Mouse (Mus musculus): ENCODE data around the gene Ptpn21.

The Ptpn21 gene

DNA sequence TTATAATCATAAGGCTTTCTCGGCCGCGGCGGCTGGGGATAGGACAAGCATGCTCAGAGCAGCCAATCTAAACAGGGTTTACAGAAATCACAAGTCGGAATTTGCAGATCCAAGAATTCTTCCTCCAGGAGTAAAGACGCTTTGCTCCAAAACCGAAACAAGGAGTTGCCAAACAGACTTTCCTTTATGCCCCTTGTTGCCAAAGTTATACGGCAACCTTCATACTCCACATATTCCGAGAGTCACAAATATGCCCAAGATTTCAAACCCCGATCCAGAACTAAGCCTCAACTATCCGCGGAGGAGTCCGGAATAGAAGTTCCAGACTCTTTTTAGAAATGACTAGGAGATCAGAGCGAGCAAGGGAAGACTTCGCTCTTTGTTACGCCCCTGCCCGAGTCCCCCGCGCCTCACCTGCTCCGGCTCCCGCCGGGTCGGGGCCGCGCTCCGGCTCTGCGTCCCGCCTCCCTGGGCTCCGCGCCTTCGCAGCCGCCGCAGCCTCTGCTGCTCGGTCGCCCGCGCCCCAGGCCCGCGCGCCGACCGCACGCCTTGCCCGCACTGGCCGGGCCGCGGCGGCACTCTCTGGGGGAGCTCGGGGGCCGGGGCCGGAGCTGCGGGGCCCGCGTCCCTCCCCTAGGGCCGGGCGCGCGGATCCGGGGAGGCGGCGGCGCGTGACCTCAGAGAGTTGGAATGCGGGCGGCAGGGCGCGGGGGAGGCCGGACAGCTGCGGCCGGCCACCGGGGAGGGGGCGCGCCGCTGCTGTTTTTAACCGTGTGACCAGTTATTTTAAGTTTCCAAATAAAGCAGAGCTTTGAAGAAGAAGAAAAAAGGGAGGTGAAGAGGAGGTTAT, at the start of gene Ptpn21:
Gene Ptpn21 (minus strand): TSS at position 455 of the 850 bp plus-strand sequence.
- no peak for DNase-seq (ENCODE audit: low spot score)

DNA sequence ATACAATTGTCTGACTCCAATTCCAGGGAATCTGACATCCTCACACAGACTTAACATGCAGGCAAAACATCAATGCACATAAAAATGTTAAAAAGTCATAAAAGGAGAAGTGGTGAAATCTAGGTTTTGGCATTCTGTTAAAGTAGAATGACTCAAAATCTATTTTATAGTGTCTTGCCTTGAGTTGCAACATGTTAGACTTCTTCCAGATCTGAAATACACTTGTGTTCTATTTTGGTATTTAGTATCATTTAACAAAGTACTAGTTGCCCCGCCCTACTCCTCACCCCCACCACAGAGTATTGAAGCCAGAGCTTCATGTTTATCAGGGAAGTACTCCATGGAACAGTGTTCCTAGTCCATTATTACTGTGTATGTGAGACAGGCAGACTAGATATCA, 47.0 kb upstream of the Ptpn21 start:
- no peak for DNase-seq (ENCODE audit: low spot score)

DNA sequence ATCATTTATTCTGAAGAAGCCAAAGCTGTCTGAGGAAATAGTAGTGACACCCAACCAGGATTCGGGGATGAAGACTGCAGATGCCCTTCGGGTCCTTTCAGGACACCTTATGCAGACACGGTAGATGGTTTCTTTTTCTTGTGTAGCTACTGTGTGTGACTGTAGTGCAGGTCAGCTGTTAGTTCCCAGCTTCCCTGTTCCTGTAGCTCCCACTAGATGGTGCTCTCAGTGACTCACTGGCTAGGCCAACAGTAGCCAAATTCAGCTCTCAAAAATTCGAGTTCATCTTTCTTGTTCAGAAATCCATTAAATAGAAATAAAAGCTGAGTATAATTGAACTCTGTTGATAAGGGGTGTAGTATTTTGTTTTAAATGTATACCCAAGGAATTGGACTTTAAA, 41.9 kb upstream of the Ptpn21 start:
- peak; percentile 40 for DNase-seq (ENCODE audit: low spot score)

DNA sequence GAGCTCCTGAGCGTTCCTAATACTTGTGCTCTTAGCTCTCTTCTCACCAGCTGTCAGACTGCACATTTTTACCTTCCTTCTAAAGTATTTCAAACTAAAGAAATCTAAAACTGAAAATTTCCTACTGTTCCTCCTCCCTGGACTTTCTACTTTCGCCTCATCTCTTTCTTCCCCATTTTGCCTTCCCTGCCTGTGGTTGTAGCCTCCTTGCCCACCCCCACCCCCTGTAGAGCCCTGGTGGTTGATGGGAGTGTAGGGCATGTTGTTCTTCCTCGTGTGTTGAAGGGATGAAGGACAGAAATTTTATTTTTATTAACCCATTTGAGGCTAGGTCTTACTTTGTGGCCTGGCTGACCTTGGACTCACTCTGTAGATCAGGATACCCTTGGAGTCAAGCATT, 40.3 kb upstream of the Ptpn21 start:
- no peak for DNase-seq (ENCODE audit: low spot score)

DNA sequence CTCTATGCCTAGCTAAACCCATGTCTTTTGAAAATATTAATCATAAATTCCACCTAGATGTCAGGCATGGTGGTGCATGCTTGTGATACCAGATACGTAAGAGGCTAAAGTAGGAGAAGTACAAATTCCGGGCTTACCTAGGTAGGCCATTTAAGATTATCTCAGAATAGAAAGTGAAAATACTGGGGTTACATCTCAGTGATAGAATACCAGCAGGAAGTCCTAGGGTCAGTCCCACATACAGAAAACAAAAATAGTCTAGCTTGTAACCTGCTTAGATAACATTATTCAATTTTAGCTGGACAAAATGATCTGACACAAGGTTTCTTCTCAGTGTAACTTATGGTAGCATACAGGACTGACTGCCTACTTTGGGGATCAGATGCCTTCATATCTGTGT, 29.0 kb upstream of the Ptpn21 start:
- no peak for DNase-seq (ENCODE audit: low spot score)

DNA sequence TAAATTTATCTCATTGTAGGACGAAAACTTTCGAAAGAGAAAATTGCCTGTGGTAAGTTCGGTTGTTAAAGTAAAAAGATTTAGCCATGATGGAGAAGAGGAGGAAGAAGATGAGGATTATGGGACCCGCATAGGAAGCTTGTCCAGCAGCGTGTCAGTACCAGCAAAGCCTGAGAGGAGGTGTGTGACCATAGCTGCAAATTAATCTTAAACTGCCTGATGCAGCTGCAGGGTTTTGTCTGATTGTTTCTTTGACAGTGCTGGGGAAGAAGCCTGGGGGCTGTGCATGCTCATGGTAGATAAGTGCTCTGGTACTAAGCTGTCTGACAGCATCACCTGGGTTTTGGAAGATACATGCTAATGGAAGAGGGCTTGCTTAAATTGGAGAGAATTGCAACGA, 22.5 kb upstream of the Ptpn21 start:
- DNase-seq (ENCODE audit: low spot score): no peak

DNA sequence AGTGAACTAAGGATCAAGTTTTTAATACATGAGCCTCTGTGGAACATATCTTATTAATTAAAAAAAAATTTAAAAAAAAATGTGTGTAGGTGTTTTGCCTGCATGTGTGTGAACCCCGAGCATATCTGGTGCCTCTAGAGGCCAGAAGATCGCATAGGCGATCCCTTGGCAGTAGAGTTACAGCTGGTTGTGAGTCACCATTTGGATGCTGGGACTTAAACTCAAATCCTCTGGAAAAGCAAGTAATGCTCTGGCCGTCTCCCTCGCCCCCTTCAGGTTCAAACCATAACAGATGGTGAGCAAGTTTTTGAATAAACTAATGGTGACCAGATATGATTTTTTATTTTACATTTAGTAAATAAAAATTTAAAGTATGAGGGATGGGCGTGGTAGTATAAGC, 20.4 kb upstream of the Ptpn21 start:
- no peak for DNase-seq (ENCODE audit: low spot score)

DNA sequence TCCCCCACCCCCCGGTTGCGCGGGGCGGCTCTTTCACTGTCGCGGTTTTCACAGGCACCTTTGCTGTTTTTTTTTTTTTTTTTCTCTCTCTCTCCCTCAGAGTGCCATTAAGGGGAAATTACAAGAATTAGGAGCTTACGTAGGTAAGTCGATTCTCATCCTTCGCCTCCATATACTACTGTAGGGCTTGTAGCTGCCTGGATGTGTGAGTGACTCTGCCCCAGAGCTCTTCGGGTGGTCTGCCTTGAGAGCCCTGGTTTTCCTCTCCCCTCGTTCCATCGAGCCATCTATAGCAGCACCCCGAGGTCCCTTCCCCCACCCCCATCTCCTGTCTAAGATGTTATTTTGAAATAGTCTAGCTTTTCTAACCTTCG, 10.2 kb upstream of the Ptpn21 start:
- no peak for DNase-seq (ENCODE audit: low spot score)

DNA sequence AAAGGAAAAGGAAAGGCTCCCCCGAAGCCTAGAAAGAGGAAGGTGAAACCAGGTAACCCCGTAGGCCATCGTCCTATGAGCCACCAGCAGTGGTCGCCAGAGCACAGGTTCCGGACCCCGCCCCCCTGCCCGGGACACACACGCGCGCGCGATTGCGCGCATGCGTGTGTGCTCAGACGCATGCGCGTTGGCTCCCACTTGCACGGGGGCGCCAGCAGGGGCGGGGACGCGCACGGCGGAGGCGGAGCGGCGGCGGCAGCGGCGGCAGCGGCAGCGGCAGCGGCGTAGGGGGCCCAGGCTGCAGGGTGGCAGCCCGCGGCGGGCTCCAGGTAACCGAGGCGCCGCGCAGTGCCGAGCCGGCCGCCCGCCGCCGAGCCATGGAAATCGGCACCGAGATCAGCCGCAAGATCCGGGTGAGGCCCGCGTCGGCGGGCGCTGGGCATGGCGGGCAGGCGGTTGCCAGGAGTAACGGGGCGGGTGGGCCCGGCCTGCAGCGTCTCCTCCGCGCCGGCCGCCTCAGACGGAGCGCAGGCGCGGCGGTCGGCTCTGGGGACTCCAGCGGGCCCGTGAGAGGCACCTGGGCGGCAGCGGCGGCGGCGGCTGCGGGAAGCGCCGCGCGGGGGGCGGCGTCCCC, 9.7 kb upstream of the Ptpn21 start, which contains the start of gene Zc3h14:
Gene Zc3h14 (plus strand): TSS at position 219 of the 634 bp plus-strand sequence.
- peak; percentile 93 for DNase-seq (ENCODE audit: low spot score)

DNA sequence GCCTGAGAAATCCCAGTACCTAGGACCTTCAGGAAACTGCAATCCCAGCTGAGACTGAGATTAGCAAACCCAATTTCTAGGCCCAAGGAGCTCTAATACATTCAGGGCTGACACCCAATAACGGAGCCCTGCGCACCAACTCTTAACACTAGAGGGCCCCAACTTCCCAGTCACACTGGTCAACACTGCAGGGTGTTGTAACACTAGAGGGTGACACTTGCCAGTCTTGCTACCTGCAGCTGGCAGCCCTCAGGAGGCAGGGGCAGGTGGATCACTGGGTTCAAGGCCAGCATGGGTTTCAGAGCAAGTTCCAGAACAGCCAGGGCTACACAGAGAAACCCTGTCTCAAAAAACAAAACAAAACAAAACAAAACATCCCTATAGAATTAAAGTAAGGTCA, 8.9 kb upstream of the Ptpn21 start:
- DNase-seq (ENCODE audit: low spot score): peak; percentile 54

DNA sequence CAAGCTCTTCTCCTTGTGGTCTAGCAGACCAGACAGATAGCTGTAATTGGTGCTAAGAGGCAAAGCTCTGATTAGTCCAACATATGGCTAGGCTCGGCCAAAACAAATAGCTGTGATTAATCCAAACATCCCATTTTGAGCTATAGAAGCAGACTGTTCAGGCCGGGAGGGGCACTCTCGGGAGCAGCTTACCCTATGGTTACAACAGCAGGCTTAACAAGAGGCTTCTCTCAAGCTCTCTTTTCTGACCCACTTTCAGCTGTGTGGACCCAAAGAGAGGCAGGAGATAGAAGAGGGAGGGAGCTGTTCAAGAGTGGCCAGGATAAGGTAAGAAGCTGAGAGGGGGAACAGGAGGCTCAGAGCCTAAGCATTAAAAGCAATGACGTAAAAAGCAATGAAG, 8.4 kb upstream of the Ptpn21 start:
- DNase-seq (ENCODE audit: low spot score): no peak

DNA sequence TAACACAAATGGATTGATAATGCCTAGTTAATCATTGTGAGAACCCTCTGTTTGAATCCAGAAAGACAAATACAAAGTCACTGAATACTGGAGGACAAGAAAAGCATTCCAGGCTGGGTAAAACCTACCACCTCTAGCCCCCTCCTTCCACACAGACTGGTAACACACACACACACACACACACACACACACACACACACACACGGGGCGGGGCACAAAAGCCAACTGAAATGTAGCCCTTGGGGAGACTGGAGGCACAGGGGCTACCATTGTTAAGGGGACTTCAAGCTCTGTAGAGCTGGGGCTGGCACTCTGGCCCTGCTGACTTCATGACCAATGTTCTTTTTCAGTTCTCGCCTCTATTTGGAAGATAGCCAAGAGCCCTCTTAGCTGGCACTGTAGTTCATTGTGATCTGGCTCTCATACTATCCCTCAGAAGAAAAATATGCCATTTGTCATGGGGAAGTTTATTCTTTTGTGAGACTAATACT, 3.9 kb upstream of the Ptpn21 start:
- DNase-seq (ENCODE audit: low spot score): no peak

DNA sequence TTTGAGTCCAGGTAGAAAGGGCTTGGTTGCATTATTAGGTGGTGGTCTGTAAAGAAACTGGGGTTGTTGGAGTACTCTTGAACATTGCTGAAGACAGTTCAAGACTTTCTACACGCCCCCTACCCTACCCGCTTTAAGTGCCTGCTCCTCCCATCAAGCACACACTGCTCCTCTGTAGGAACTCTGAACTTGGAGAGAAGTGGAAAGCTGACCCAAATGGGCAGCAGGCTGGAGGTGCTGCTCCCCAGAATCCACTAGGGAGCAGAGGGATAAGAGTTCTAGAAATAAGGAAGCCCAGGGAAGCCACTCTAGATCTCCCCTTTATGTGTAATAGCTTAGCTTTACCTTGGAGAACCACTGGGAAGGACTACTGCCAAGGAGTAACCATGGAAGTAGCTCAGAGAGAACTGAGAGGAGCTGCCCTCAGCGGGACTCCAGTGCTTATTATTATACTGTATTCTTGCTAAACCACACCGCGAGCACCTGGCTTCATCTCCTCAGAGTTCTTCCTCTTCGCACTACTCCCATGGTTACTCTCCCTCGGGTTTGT, 671 bp upstream of the Ptpn21 start:
- DNase-seq (ENCODE audit: low spot score): no peak

DNA sequence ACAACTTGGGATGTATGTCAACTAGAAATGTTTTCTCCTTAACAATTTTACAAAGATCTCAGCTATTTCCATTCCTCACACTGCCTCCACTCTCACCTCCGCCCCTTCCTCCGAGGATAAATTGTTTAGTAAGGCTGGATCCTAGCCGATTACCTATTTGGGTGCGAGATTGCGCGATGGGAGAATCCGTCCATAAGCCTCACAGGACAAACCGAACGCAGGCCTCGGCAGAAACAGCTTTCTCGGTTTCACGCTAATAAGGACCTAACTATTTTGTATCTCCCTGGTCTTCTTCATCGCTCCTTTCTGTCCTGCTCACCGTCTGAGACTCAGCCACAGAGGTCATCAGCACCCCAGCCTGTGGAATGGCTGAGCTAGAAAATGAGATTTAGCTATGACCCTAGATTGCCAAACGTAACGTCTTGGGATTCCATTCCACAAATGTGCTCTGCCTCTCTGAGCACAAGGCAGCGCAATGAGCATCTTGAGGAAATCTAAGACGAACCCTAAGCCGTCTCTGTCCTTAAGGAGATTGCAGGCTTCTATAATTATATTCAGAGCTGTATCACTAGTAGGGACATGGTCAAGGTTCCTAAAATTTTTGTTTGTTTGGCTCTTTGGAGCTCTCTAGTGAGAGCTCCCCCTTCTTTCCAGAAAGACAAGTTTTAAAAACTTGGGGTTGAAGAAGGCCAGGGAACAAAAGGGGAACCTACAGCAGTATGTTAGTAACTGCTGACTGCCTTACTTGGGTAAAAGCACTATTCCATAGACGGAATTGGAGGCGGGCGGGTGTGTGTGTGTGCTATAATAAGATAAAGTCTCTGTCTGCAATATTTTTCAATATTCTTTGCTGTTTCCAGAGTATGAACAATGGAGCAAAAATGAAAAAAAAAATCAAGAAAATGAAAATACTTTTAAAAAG, 2.1 kb downstream of the Ptpn21 start:
- no peak for DNase-seq (ENCODE audit: low spot score)

DNA sequence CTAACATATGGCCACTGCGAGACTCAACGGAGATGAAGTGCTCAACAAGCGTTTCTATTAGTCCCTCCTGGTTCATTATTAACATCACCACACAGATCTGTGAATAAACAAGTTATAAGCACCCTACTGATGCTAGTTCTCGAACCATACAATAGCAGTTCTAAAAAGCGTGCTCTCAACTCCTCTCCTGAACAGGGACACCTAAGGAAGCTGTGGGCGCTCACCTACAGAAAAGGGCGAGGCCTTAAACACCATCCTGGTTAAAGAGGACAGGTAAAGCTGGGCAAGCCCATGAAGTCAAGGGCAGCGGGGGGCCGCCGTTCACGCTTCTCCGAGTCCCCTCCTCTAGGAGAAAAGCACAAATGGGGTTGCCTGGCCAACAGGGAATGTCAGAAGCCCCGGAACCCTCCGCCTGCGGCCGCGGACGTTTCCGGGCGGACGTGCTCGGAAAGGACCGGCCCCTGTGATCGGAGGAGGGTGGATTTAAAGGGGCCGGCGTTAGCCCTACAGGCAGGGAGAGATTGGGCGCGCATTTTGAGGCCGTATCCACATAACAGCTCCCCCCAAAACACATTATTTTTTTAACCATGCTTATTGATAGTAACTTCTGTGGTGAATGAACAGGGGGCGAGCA, 2.8 kb downstream of the Ptpn21 start:
- peak; percentile 84 for DNase-seq (ENCODE audit: low spot score)

DNA sequence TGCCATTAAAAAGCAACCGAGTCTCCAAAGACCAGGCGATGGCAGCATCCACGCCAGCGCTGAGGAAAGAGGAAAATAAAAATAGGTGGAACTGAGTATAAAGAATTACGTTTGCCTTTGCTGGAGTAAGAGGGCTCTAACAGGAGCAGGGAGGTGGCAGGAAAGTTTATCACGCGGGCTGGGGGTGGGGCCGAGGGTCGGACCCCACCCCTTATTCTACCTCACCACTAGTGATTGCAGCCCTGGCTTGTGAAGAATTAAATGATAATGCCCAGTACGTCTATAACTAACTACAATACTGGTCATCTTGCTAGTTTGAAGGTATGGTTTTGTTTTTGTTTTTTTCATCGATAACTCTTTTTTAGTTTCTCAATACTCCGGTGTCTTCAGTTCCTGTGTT, 3.4 kb downstream of the Ptpn21 start:
- no peak for DNase-seq (ENCODE audit: low spot score)

DNA sequence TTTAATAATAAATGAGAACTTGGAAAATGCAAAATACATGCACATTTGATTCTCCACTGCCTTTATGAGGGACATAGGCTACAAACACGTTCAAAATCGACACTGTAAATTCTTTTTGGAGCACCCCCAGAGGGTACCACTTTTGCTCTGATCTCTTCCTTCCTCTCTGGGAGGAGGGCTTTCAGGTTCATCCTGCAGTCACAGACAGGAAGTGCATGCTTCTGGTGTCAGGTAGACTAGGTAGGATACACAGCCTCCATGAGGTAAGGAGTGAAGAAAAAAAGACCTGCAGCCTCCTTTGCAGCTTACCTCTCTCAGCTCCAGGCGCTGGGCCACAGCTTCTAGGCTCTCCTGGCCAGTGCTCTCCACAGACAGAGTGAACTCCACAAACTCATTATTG, 4.0 kb downstream of the Ptpn21 start:
- DNase-seq (ENCODE audit: low spot score): no peak

DNA sequence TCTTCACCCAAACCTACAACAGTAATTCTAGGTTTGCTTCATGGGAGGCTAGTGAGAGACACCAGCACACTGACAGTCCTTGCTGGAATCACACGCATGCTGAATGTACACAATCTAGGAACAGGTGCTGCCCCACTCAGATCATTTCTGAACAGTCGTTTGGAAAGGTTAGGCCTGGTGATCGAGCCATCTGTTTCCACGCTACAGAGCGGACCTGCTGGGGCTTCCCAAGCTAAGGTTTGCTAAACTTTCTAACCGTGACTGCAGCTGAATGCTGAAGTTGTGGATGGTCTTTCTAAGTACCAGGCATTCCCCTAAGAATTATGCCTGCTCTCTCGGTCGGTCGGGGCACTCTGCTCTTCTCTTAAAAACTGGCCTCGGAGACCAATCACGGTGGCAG, 6.5 kb downstream of the Ptpn21 start:
- DNase-seq (ENCODE audit: low spot score): no peak

DNA sequence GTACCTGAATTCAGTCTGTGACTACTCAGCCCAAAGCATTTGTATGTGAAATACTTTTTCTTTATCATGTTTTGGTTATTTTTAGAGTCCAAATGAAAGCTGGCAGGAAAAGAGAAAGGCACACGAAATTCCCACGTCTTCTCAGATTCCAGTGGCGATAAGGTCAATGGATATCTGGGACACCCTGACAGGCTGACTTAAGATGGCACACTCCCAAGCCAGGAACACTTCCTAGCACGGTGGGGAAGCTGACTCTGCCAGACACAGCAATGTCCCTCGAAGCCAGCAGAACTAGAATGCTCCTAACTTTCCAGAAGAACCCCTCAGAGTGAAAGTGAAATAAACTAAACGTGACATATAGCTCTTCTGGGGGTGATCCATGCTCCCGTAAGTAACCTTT, 10.0 kb downstream of the Ptpn21 start:
- DNase-seq (ENCODE audit: low spot score): no peak

DNA sequence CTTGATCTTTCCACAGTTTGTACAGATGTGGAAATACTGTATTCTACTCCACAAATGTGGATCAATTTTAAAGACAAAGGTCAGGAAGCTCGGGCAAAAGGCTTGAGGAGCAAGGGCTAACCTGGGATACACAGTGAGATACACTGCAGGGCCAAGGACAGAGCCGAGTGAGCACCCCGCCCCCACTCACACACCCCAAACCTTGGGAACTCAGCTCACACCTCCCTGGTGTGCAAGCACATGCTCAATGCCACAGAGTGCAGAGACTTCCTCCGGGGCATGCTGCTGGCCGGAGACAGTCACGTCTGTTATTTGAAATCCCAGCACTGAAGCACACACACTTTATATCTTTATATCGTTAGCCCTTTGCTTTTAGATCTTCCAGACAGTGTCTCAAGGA, 11.1 kb downstream of the Ptpn21 start:
- no peak for DNase-seq (ENCODE audit: low spot score)

DNA sequence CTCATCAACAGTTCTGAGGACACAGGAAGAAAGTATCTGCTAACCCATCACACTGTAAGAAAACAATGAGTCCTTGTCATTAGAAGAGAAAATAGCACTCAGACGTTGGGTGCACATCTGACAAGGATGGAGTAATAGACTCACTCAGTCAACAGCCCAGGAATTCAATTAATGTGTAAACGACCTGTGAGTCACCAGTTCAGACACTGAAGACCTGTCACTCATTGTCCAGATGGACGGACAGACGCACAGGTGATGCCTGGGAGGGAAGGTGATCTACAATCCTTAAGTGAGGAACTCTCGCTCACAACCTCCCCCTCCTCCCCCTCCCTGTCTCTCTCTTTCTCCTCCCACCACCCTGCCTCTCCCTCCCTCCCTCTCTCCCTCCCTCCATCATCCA, 12.2 kb downstream of the Ptpn21 start:
- DNase-seq (ENCODE audit: low spot score): no peak

DNA sequence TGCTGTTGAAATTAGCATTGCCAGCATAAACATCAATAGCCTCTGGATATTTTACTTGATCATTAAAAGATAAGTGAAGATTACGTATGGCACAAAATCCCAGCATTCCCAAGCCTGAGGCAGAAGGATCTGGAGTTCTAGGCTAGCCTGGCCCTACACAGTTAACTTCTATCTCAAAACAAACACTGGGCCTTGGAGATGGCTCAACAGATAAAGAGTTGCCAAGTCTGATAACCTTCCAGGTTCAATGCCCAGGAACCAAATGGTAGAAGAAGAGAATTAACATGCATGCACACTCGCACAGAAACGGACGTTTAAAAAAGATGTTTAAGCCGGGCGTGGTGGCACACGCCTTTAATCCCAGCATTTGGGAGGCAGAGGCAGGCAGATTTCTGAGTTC, 13.0 kb downstream of the Ptpn21 start:
- no peak for DNase-seq (ENCODE audit: low spot score)
